Mouse (Mus musculus) MEL (cell line): ENCODE data around the gene Hs3st3b1. TPM values are rescaled to one million over a fixed set of nuclear protein-coding genes. Genes with fewer than 3 reads are reported as not detected.

Source experiments
- DNase-seq: peaks from one replicate; pipeline ENCODE4 v3.0.0; 2011; ENCODE audit warnings: low read depth, low spot score
- H3K27ac ChIP-seq: 2 replicates; pipeline ENCODE4 v1.5.1; 2012; ENCODE audit warnings: low read depth, mild to moderate bottlenecking, control low read depth, low read length, moderate library complexity; ENCODE audit not compliant: control insufficient read depth
- H3K27me3 ChIP-seq, 2 experiments: fragments of 150-350 bp in 1 of 2; sonication (generic) in 1 of 2; 2 replicates each; pipeline ENCODE4 v1.6.1; 2012; ENCODE audit warnings: low read length in 2 of 2, mild to moderate bottlenecking in 2 of 2, improper control_type of control experiment in 1 of 2, moderate library complexity in 1 of 2; ENCODE audit not compliant: insufficient read depth in 2 of 2, control insufficient read depth in 1 of 2
- H3K36me3 ChIP-seq, 2 experiments: 2 replicates each; pipeline ENCODE4 v1.6.1; 2012 to 2014; ENCODE audit warnings: low read length in 2 of 2, improper control_type of control experiment in 1 of 2, inconsistent platforms in 1 of 2, mild to moderate bottlenecking in 1 of 2; ENCODE audit not compliant: insufficient read depth in 2 of 2, control insufficient read depth in 1 of 2
- H3K4me1 ChIP-seq, 2 experiments: fragments of 150-350 bp in 1 of 2; sonication (generic) in 1 of 2; 2 replicates each; pipeline ENCODE4 v1.6.1; 2012; ENCODE audit warnings: low read length in 2 of 2, improper control_type of control experiment in 1 of 2, mild to moderate bottlenecking in 1 of 2; ENCODE audit not compliant: insufficient read depth in 2 of 2, control insufficient read depth in 1 of 2
- H3K4me3 ChIP-seq, 2 experiments: fragments of 150-350 bp in 1 of 2; sonication (generic) in 1 of 2; 2 replicates each; pipeline ENCODE4 v1.5.1; 2012; ENCODE audit warnings: low read depth in 2 of 2, low read length in 2 of 2, mild to moderate bottlenecking in 2 of 2, moderate library complexity in 2 of 2, control low read depth in 1 of 2, improper control_type of control experiment in 1 of 2; ENCODE audit not compliant: control insufficient read depth in 1 of 2, insufficient read depth in 1 of 2
- H3K79me2 ChIP-seq: 2 replicates; pipeline ENCODE4 v1.6.1; 2012; ENCODE audit warnings: mild to moderate bottlenecking, low read length, moderate library complexity; ENCODE audit not compliant: control insufficient read depth, poor library complexity, insufficient read depth
- H3K9ac ChIP-seq: 2 replicates; pipeline ENCODE4 v1.6.1; 2012; ENCODE audit warnings: low read depth, mild to moderate bottlenecking, control low read depth, low read length, moderate library complexity; ENCODE audit not compliant: control insufficient read depth, poor library complexity, severe bottlenecking
- H3K9me3 ChIP-seq: fragments of 150-350 bp; sonication (generic); replicated peaks from 2 replicates; pipeline ENCODE4 v1.6.1; 2012; ENCODE audit warnings: mild to moderate bottlenecking, low read length, improper control_type of control experiment, moderate library complexity; ENCODE audit not compliant: insufficient read depth
- E2F4 ChIP-seq: IDR thresholded peaks from 2 replicates; pipeline ENCODE4 v1.6.1; 2011; ENCODE audit warnings: low read depth, low read length, improper control_type of control experiment, borderline replicate concordance
- ELF1 ChIP-seq: IDR thresholded peaks from 2 replicates; pipeline ENCODE4 v1.6.1; 2014; ENCODE audit warnings: low read depth, mild to moderate bottlenecking, inconsistent platforms, low read length, improper control_type of control experiment, moderate library complexity
- EP300 ChIP-seq, 2 experiments: IDR thresholded peaks; 2 replicates each; pipeline ENCODE4 v1.6.1; 2011; ENCODE audit warnings: improper control_type of control experiment in 2 of 2, low read length in 2 of 2, low read depth in 1 of 2, mild to moderate bottlenecking in 1 of 2
- ETS1 ChIP-seq: IDR thresholded peaks from 2 replicates; pipeline ENCODE4 v1.6.1; 2012; ENCODE audit warnings: low read depth, mild to moderate bottlenecking, inconsistent platforms, low read length, improper control_type of control experiment, moderate library complexity
- MAX ChIP-seq: IDR thresholded peaks from 2 replicates; pipeline ENCODE4 v1.6.1; 2011; ENCODE audit warnings: low read length, improper control_type of control experiment
- MYB ChIP-seq: IDR thresholded peaks from 2 replicates; pipeline ENCODE4 v1.6.1; 2011; ENCODE audit warnings: mild to moderate bottlenecking, low read depth, low read length, improper control_type of control experiment
- MYC ChIP-seq: IDR thresholded peaks from 2 replicates; pipeline ENCODE4 v1.6.1; 2011; ENCODE audit warnings: low read depth, mild to moderate bottlenecking, low read length, improper control_type of control experiment, moderate library complexity
- NELFE ChIP-seq: IDR thresholded peaks from 2 replicates; pipeline ENCODE4 v1.6.1; 2011; ENCODE audit warnings: low read depth, low read length, improper control_type of control experiment
- NRF1 ChIP-seq: IDR thresholded peaks from 2 replicates; pipeline ENCODE4 v1.6.1; 2014; ENCODE audit warnings: low read depth, mild to moderate bottlenecking, inconsistent platforms, low read length, improper control_type of control experiment, moderate library complexity; ENCODE audit not compliant: poor library complexity, insufficient read depth, severe bottlenecking
- POLR2A ChIP-seq, 2 experiments: IDR thresholded peaks; 2 replicates each; pipeline ENCODE4 v1.6.1; 2011 to 2012; ENCODE audit warnings: low read length in 2 of 2, mild to moderate bottlenecking in 2 of 2, control low read depth in 1 of 2, improper control_type of control experiment in 1 of 2, low read depth in 1 of 2, moderate library complexity in 1 of 2; ENCODE audit not compliant: control insufficient read depth in 1 of 2, insufficient read depth in 1 of 2, poor library complexity in 1 of 2
- POLR2AphosphoS2 ChIP-seq: IDR thresholded peaks from 2 replicates; pipeline ENCODE4 v1.6.1; 2011; ENCODE audit warnings: low read length, improper control_type of control experiment
- POLR2AphosphoS5 ChIP-seq: IDR thresholded peaks from 2 replicates; pipeline ENCODE4 v1.6.1; 2012; ENCODE audit warnings: low read depth, borderline replicate concordance, mild to moderate bottlenecking, inconsistent platforms, low read length, moderate library complexity, mixed read lengths
- RCOR1 ChIP-seq: IDR thresholded peaks from 2 replicates; pipeline ENCODE4 v1.6.1; 2012; ENCODE audit warnings: low read depth, mild to moderate bottlenecking, inconsistent platforms, low read length, improper control_type of control experiment
- SIN3A ChIP-seq: IDR thresholded peaks from 2 replicates; pipeline ENCODE4 v1.6.1; 2012; ENCODE audit warnings: low read length, improper control_type of control experiment, inconsistent platforms
- TBP ChIP-seq: IDR thresholded peaks from 2 replicates; pipeline ENCODE4 v1.8.0; 2011; ENCODE audit warnings: low read depth, low read length, improper control_type of control experiment
- USF1 ChIP-seq: IDR thresholded peaks from 2 replicates; pipeline ENCODE4 v1.6.1; 2014; ENCODE audit warnings: low read depth, mild to moderate bottlenecking, inconsistent platforms, low read length, improper control_type of control experiment, moderate library complexity
- USF2 ChIP-seq, 2 experiments: IDR thresholded peaks; 2 replicates each; pipeline ENCODE4 v1.6.1; 2011 to 2012; ENCODE audit warnings: improper control_type of control experiment in 2 of 2, low read length in 2 of 2, borderline replicate concordance in 1 of 2, inconsistent platforms in 1 of 2, low read depth in 1 of 2, mild to moderate bottlenecking in 1 of 2; ENCODE audit not compliant: insufficient read depth in 1 of 2
- ZMIZ1 ChIP-seq: IDR thresholded peaks from 2 replicates; pipeline ENCODE4 v1.6.1; 2012; ENCODE audit warnings: low read depth, mild to moderate bottlenecking, inconsistent platforms, low read length, improper control_type of control experiment, moderate library complexity
- ZNF384 ChIP-seq: IDR thresholded peaks from 2 replicates; pipeline ENCODE4 v1.6.1; 2012; ENCODE audit warnings: low read depth, mild to moderate bottlenecking, inconsistent platforms, low read length, improper control_type of control experiment
- polyA plus RNA-seq, 2 experiments: library from polyadenylated mRNA; stranded (reverse) in 1 of 2; unstranded in 1 of 2; fragments of >175 nt in 1 of 2; fragments of >200 nt in 1 of 2; gene quantifications; 2 replicates each; pipeline versions ENCODE4 v1.2.1 to v1.2.4; 2012; ENCODE audit warnings: low replicate concordance in 2 of 2, low read depth in 1 of 2; ENCODE audit not compliant: insufficient read length in 2 of 2, insufficient read depth in 1 of 2, missing spikeins in 1 of 2
- total RNA-seq: library from RNA; depleted of rRNA; stranded (reverse); fragments of 300-350 nt; gene quantifications from 2 replicates; pipeline ENCODE4 v1.2.3, GENCODE M21; 2012

Hs3st3b1 gene
- total and polyA plus RNA-seq, 3 experiments: not detected

DNA sequence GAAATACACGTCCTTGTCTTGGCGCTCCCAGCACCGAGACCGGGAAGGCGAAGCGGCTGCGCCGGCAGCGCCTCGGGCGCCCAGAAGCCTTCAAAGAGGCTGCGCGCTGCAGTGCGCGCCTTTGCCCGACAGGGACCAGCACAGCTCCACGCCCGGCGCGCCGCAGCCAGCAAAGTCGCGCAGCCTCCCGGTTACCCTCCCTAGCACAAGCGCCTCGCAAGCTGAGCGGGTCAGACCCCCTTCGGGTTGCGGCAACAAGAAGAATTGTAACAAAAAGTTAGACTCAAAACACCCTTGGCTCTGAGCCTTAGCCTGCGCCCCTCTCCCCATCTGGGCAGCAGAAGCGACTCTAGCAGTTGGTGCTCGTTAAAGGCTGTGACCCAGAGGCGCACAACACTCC, 1.6 kb downstream of the Hs3st3b1 start:
- no peak overlapping the region for H3K9ac ChIP-seq
- no peak overlapping the region for H3K27ac ChIP-seq
- H3K4me1 ChIP-seq: no peaks in the 10 kb centered on the region
- TF ChIP-seq NELFE (no peak), MYB (no peak), MYC (no peak)
- H3K79me2 ChIP-seq: no peaks in the 10 kb centered on the region
- H3K4me3 ChIP-seq: no peak overlapping the region
- no peaks in the 10 kb centered on the region; a peak in 1 of 4 replicates for H3K27me3 ChIP-seq
- no peaks in the 10 kb centered on the region for H3K9me3 ChIP-seq
- no peak for DNase-seq
- no peaks in the 10 kb centered on the region for H3K36me3 ChIP-seq

DNA sequence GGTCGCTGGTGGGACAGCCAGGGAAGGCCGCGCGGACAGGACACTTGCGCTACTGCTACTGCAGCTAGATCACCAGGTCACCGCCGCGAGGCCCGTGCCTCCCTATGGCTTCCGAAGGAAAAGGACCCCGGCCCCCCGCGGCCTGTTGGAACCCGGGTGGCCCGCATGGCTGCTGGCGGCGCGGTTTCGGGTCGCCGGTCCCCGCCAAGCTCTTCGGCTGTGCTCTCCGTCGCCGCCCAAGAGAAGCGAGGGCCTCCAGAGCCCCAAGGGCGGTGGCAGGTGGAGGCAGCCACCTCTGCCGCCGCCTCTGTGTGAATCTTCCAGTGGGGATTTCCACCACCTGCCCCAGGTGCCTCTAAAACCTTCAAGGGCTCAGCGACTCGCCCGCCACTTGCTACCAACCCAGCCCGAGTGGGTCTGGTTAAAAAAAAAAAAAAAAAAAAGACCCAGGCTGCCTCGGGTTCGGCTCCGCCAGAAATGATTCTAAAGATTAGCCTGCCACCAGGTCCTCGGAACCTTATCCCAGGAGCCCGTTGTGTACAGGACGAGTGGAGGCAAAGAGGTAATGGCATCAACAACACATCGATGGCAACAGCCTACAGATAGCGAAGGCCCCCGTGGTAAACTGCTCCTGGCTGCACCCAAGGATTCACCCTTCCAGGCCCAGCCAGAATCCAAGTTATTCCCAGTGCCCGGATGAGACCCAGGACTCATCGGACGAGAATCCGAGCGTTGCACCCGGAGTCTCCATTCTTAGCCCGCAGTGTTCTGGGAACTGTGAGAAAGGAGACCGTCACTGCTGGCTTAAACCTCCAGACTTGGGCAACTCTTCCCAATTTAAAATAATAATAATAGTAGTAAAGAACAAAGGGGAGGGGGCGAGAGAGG, 2.6 kb downstream of the Hs3st3b1 start:
- no peak for DNase-seq
- TF ChIP-seq USF1 (no peak), ELF1 (no peak), POLR2A (IDR thresholded peaks at IDR 0.05; ENCODE audit: control insufficient read depth in 1 of 2, insufficient read depth in 1 of 2, low read depth in 1 of 2, low read length in 2 of 2, poor library complexity in 1 of 2) (no peak), NRF1 (no peak), POLR2AphosphoS2 (no peak), ZNF384 (no peak), ETS1 (no peak), POLR2AphosphoS5 (no peak)
- no peak overlapping the region for H3K4me3 ChIP-seq

DNA sequence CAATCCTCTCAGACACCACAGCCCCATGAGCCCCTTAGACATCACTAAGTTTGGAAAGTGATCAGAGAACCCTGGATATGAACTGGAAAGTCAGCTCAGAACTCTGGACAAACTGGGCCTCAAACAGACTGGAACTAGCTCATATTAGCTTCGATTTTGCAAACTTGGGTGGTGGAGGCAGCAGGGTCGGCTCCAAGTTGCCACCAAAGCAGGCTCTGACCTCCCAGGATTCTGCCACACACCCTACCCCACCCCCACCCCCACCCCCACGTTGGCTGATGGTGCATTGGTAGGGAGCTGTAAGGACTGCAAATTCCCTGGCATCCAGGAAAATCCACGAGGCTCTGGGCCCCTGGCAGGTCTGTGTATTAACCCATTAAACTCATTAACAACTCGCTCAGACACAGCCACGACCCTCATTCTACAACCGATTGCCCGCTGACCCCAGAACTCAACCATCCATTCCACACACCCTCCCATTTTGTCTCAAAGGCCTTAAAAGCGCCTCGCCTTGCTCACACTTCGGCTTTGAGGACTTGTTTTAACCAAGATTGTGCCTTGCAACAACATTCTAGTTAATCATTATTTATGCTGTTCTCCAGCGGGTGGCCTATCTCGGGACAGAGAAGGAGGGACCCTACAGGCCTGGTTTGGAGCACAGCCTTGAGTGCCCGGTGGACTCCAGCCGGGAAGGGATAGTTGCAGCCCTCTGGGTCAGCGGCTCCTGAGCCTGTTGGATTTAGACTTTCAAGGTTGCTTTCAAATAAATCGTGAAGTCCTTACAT, 3.6 kb downstream of the Hs3st3b1 start:
- DNase-seq: no peak
- TF ChIP-seq USF2 (IDR thresholded peaks at IDR 0.05; ENCODE audit: borderline replicate concordance in 1 of 2, insufficient read depth in 1 of 2, low read depth in 1 of 2, low read length in 2 of 2): no peak
- TF ChIP-seq ZMIZ1: no peak
- TF ChIP-seq RCOR1: no peak
- TF ChIP-seq SIN3A: no peak
- TF ChIP-seq TBP: no peak
- TF ChIP-seq EP300 (IDR thresholded peaks at IDR 0.05; ENCODE audit: low read depth in 1 of 2, low read length in 2 of 2): no peak
- no peak for TF ChIP-seq MAX
- TF ChIP-seq E2F4: no peak
- H3K27me3 ChIP-seq: no peaks in the 10 kb centered on the region; a peak in 1 of 4 replicates
- H3K9ac ChIP-seq: no peak overlapping the region
- H3K79me2 ChIP-seq: no peaks in the 10 kb centered on the region
- no peak overlapping the region for H3K4me3 ChIP-seq
- no peaks in the 10 kb centered on the region for H3K36me3 ChIP-seq
- H3K9me3 ChIP-seq: no peaks in the 10 kb centered on the region
- no peaks in the 10 kb centered on the region for H3K4me1 ChIP-seq
- H3K27ac ChIP-seq: no peak overlapping the region

More for the DNA sequence above, 2.6 kb downstream of the Hs3st3b1 start:
- Histone ChIP-seq H3K79me2 (no peaks in the 10 kb centered on the region), H3K27me3 (no peaks in the 10 kb centered on the region; a peak in 1 of 4 replicates), H3K4me1 (no peaks in the 10 kb centered on the region), H3K36me3 (no peaks in the 10 kb centered on the region), H3K27ac (no peak overlapping the region), H3K9ac (no peak overlapping the region), H3K9me3 (no peaks in the 10 kb centered on the region)
